Mouse (Mus musculus) small intestine, adult 2 months (tissue): Measurements from ENCODE around the gene Cdhr3. TPM values are rescaled to one million over a fixed set of nuclear protein-coding genes. Genes with fewer than 3 reads are reported as not detected.

Source experiments
- H3K27ac ChIP-seq: fragments of 200-500 bp; 2 replicates; pipeline ENCODE4 v1.5.1; 2012; ENCODE audit warnings: low read depth, low read length, control low read depth, inconsistent platforms; ENCODE audit not compliant: insufficient read depth
- H3K27me3 ChIP-seq: fragments of 200-500 bp; 2 replicates; pipeline ENCODE4 v1.6.1; 2012; ENCODE audit warnings: mild to moderate bottlenecking, moderate library complexity, low read length, inconsistent platforms; ENCODE audit not compliant: control insufficient read depth, insufficient read depth
- H3K36me3 ChIP-seq: fragments of 200-500 bp; 2 replicates; pipeline ENCODE4 v1.6.1; 2012; ENCODE audit warnings: mild to moderate bottlenecking, low read length, control low read depth, inconsistent platforms; ENCODE audit not compliant: control insufficient read depth, insufficient read depth
- H3K4me1 ChIP-seq: fragments of 200-500 bp; 2 replicates; pipeline ENCODE4 v1.6.1; 2012; ENCODE audit warnings: low read length, inconsistent platforms, mixed read lengths; ENCODE audit not compliant: control insufficient read depth, insufficient read depth, insufficient read length
- H3K4me3 ChIP-seq: fragments of 200-500 bp; 2 replicates; pipeline ENCODE4 v1.5.1; 2012; ENCODE audit warnings: low read depth, mild to moderate bottlenecking, control low read depth, inconsistent platforms, low read length, moderate library complexity
- CTCF ChIP-seq: fragments of 200-500 bp; IDR thresholded peaks from 2 replicates; pipeline ENCODE4 v1.5.1; 2012; ENCODE audit warnings: low read depth, mild to moderate bottlenecking, control low read depth, inconsistent platforms, low read length, moderate library complexity, mixed read lengths; ENCODE audit not compliant: insufficient replicate concordance, insufficient read length; ENCODE audit errors: extremely low read depth
- POLR2A ChIP-seq: fragments of 200-500 bp; IDR thresholded peaks from 2 replicates; pipeline ENCODE4 v1.6.1; 2012; ENCODE audit warnings: low read depth, mild to moderate bottlenecking, control low read depth, inconsistent platforms, low read length, moderate library complexity
- WGBS: fragments of 180-500 bp; shearing (Covaris S2); methylation state at CpG from one replicate; pipeline ENCODE4 v1.1.7; 2018; 5-methylcytosine and 5-hydroxymethylcytosine counted together
- polyA plus RNA-seq: library from polyadenylated mRNA; depleted of rRNA; stranded (reverse); fragments of >200 nt; gene quantifications from 2 replicates; pipeline ENCODE4 v1.2.3, GENCODE M21; 2012; rRNA removed

The Cdhr3 gene
- polyA plus RNA-seq, 1 experiment = not detected

GRCm38 (mm10) chr12:32998766-32999165 lies 93.9 kb downstream of the Cdhr3 start:
- Histone ChIP-seq H3K36me3 (no peaks in the 10 kb centered on the region), H3K27me3 (no peaks in the 10 kb centered on the region), H3K4me3 (no peak overlapping the region), H3K27ac (no peak overlapping the region), H3K4me1 (peaks cover 4% of the 10 kb centered on the region; the same call in 1 of the 2 replicates)
- 46% methylated on average over 5 of the region's 5 CpGs for WGBS
- no peak for TF ChIP-seq CTCF
- TF ChIP-seq POLR2A = no peak

- Histone ChIP-seq H3K4me1 (peaks cover 4% of the 10 kb centered on the region; the same call in 1 of the 2 replicates), H3K27ac (no peak overlapping the region), H3K27me3 (no peaks in the 10 kb centered on the region), H3K36me3 (no peaks in the 10 kb centered on the region), H3K4me3 (no peak overlapping the region)
- 41% methylated on average over 4 of the region's 4 CpGs for WGBS
- TF ChIP-seq CTCF = no peak
Observed at GRCm38 (mm10) chr12:32995081-32995834, 97.4 kb downstream of the Cdhr3 start.

- H3K4me1 ChIP-seq = peaks cover 4% of the 10 kb centered on the region; the same call in 1 of the 2 replicates
- WGBS = 87% methylated on average over 5 of the region's 5 CpGs
- no peak for TF ChIP-seq CTCF
- no peak for TF ChIP-seq POLR2A
- no peaks in the 10 kb centered on the region for H3K36me3 ChIP-seq
- no peak overlapping the region for H3K27ac ChIP-seq
- no peaks in the 10 kb centered on the region for H3K27me3 ChIP-seq
- no peak overlapping the region for H3K4me3 ChIP-seq
Observed at GRCm38 (mm10) chr12:32994081-32994480, 98.6 kb downstream of the Cdhr3 start.

- no peak for TF ChIP-seq CTCF
- no peak for TF ChIP-seq POLR2A
- Histone ChIP-seq H3K27ac (no peak overlapping the region), H3K36me3 (no peaks in the 10 kb centered on the region), H3K4me1 (peaks cover under 1% of the 10 kb centered on the region; the same call in 1 of the 2 replicates), H3K4me3 (no peak overlapping the region), H3K27me3 (no peaks in the 10 kb centered on the region)
- 32% methylated on average over 12 of the region's 12 CpGs for WGBS
Observed at GRCm38 (mm10) chr12:32989731-32990130, 102.9 kb downstream of the Cdhr3 start.

GRCm38 (mm10) chr12:32986284-32986683 lies 106.4 kb downstream of the Cdhr3 start:
- 36% methylated on average over 1 of the region's 1 CpGs for WGBS
- TF ChIP-seq POLR2A = no peak
- no peak for TF ChIP-seq CTCF
- Histone ChIP-seq H3K27ac (no peak overlapping the region), H3K27me3 (no peaks in the 10 kb centered on the region), H3K36me3 (no peaks in the 10 kb centered on the region), H3K4me1 (no peaks in the 10 kb centered on the region), H3K4me3 (no peak overlapping the region)

Other genes starting within 250 kb of the Cdhr3 start
- gene Sypl, start 139.0 kb downstream of the Cdhr3 start, polyA plus RNA-seq = 21.7 and 33.1 TPM in 2 replicates
- gene Atxn7l1, start 54.8 kb upstream of the Cdhr3 start, polyA plus RNA-seq = 8.4 and 19.2 TPM in 2 replicates